Mouse (Mus musculus): ENCODE results near the gene Csrnp1. TPM values are rescaled to one million over a fixed set of nuclear protein-coding genes. Genes with fewer than 3 reads are reported as not detected.
"Not testable (repeated sequence)": the region's sequence is repeated elsewhere in the genome, so short reads cannot be mapped to it uniquely, and the experiment has no call there.

Gene Csrnp1
- 10 to 100 TPM; 11.1 to 29.3 TPM for total RNA-seq (2021)

- DNase-seq, result no peak
- intact Hi-C loops (cut with DNase I), result loop anchor here (2.0 kb wide), 1 partner anchor 16 kb away; no protein-coding TSS in a partner anchor
Measured at GRCm38 (mm10) chr9:119984536-119985011, at the start of gene Csrnp1. TSS of gene Csrnp1 (minus strand) at chr9:119984658.

DNA sequence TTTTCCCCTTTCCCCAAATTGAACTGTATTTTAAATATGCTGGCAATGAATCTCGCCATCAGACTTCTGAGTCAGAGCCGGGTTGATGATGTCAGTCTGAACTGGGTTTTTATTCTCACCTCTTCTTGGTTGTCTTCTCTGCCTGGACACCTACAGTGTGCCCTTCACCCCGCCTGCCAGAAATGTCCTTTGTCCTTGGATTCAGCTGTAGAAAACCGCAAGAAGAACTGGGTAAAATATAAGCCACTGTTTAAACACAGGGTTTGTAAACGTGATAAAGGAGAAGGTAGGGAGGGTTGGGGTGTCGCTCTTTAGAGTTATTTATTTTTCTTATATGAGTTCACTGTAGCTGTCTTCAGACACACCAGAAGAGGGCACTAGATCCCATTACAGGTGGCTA lies 48.3 kb upstream of the Csrnp1 start:
- intact Hi-C loops (cut with DNase I), result no loop called here
- DNase-seq, result no peak

DNA sequence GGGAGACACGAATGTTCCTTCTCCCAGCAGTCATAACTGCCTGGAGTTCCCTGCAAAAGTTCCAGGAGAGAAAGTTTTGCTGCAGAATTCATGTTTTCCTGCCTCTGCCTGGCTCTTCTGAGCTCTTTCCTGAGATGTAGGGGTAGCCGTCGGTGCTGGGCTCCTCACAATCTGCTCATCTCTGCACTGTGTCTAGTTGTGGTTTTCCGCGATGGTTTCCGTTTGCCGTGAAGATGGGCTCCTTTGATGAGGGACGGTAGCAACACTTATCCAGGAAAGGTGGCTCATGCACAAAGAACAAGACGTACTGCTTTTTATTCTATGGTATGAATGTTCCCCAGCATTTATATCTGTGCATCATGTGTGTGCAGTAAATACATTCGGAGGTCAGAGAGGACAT lies 46.0 kb upstream of the Csrnp1 start:
- no peak for DNase-seq
- intact Hi-C loops (cut with DNase I), result no loop called here

GRCm38 (mm10) chr9:120029880-120030279 lies 45.4 kb upstream of the Csrnp1 start:
- intact Hi-C loops (cut with DNase I), result loop anchor here (2.0 kb wide), 1 partner anchor 69 kb away; no protein-coding TSS in a partner anchor
- DNase-seq, result no peak

- DNase-seq, result peak; percentile 68 to 78
- intact Hi-C loops (cut with DNase I), result loop anchor here (1.0 to 2.0 kb wide), 2 partner anchors 46 to 71 kb away; no protein-coding TSS in a partner anchor
Measured at GRCm38 (mm10) chr9:120027401-120028151, 43.1 kb upstream of the Csrnp1 start.

GRCm38 (mm10) chr9:120024625-120025024 lies 40.2 kb upstream of the Csrnp1 start:
- intact Hi-C loops (cut with DNase I), result no loop called here
- no peak for DNase-seq

- intact Hi-C loops (cut with DNase I), result no loop called here
- no peak for DNase-seq
Measured at GRCm38 (mm10) chr9:120024171-120024570, 39.7 kb upstream of the Csrnp1 start.

GRCm38 (mm10) chr9:120023086-120023811 lies 38.8 kb upstream of the Csrnp1 start, which contains the start of gene Xirp1:
TSS of gene Xirp1 (minus strand) at chr9:120023598.
- peak in 1 of 2 experiments; percentile 45 for DNase-seq
- intact Hi-C loops (cut with DNase I), result no loop called here

GRCm38 (mm10) chr9:120021164-120021563 lies 36.7 kb upstream of the Csrnp1 start:
- no peak for DNase-seq
- intact Hi-C loops (cut with DNase I), result loop anchor here (2.0 kb wide), 1 partner anchor 52 kb away; no protein-coding TSS in a partner anchor

- peak; percentile 79 to 85 for DNase-seq
- intact Hi-C loops (cut with DNase I), result loop anchor here (2.0 kb wide), 1 partner anchor 52 kb away; no protein-coding TSS in a partner anchor
Measured at GRCm38 (mm10) chr9:120020285-120020890, 35.9 kb upstream of the Csrnp1 start.

DNA sequence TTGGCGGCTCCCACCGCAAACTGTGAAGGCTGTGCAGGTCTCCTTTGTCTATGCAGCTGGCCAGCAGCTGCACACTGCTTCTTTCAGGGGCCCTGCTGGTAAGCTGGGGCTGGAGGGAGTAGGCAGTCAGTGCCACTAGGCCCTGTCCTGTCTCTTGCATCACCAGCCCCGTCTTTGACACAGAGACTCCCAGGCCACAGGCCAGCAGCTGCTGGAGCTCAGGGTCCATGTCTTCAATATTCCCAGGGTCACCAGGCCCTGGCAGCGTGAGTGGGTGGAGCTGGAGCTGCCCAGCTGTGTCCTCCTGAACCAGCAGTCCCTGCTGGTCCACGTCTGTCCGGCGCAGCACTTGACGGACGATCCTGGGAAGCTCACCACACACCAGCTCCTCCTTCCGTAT lies 32.5 kb upstream of the Csrnp1 start:
- intact Hi-C loops (cut with DNase I), result no loop called here
- DNase-seq, result no peak

DNA sequence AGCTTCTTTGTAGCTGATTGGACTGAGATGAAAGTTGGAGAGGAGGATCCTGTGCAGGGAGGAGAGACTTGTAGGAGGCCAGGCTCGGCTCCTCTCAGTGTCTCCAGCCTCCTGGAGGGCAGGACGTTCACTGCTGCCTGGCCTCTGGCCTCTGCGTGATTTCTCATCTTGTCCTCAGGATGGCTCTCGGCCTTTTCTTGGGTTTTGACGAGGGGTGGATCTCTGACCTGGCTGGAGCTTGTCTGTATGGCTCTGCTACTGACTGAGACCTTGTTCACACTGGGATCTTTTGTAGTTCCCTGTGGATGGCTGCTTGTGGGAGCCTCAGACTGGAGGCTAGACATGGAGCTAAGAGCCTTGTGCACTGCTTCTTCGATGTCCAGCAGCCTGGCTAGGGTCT lies 30.4 kb upstream of the Csrnp1 start:
- DNase-seq, result no peak
- intact Hi-C loops (cut with DNase I), result loop anchor here (5.0 kb wide), 1 partner anchor 103 kb away; no protein-coding TSS in a partner anchor

DNA sequence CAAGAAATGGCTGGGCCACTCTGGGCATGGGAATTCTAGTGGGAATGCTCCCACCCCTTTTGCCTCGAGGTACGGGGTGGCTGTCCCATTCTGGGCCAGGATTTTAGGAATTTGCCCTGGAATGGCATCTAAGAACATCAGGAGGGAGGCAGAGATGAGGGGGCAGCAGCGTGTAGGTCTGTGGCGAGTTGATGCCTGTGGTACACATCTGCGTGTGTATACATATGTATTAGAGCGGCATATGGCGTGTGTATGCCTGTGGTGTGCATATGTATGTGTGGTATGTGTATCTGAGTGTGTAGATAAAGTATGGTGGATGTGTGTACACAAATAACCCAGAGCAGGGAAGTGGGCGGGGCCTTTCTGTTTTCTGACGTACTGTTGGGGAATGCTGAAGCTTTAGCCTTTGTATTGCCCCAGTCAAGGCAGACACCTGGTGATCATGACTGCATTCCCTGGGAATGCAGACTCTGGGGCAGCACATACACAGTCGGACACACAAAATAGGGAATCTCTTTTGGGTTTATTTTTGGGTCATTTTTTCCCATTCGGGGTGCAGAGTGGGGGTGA lies 28.9 kb upstream of the Csrnp1 start:
- intact Hi-C loops (cut with DNase I), result loop anchor here (2.0 to 5.0 kb wide), 2 partner anchors 51 to 101 kb away; no protein-coding TSS in a partner anchor
- DNase-seq, result no peak

DNA sequence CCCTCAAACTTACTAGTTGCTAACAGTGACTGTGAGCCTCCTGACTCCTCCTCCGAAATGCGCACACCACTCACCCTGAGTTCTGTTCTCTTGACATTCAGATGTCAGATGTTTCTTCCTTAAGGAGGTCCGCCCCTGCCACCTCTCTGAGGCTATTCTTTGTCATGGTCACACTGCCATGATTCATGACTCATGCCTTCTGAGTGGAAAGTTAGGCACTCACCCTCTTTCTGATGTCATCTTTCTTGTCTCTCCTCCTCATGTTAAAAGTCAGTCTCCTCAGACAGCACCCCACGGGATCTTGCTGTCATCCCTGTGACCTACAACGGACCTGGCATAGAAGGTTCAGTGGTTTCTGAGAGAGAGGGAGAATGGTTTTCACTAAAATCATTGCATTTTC lies 28.3 kb upstream of the Csrnp1 start:
- intact Hi-C loops (cut with DNase I), result loop anchor here (2.0 to 5.0 kb wide), 2 partner anchors 50 to 100 kb away; no protein-coding TSS in a partner anchor
- DNase-seq, result no peak

DNA sequence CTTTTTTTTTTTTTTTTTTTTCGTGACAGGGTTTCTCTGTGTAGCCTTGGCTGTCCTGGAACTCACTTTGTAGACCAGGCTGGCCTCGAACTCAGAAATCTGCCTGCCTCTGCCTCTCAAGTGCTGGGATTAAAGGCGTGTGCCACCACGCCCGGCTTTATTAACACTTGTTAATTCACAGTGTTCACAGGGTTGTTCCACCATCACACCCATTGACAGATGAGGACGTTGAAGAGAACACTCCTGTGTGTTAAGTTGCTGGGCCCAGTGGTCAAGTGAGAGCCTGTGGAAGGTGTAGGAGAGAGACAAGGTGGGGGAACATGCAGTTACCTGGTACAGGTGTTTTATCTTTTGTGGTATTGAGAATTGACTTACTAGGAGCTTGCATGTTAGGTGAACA lies 27.7 kb upstream of the Csrnp1 start:
- intact Hi-C loops (cut with DNase I), result loop anchor here (2.0 to 5.0 kb wide), 2 partner anchors 49 to 100 kb away; no protein-coding TSS in a partner anchor
- not testable (repeated sequence) for DNase-seq

- DNase-seq, result peak; percentile 63 to 78
- intact Hi-C loops (cut with DNase I), result loop anchor here (1.0 to 5.0 kb wide), 2 partner anchors 28 to 99 kb away; no protein-coding TSS in a partner anchor
Measured at GRCm38 (mm10) chr9:120011533-120011932, 27.1 kb upstream of the Csrnp1 start.

DNA sequence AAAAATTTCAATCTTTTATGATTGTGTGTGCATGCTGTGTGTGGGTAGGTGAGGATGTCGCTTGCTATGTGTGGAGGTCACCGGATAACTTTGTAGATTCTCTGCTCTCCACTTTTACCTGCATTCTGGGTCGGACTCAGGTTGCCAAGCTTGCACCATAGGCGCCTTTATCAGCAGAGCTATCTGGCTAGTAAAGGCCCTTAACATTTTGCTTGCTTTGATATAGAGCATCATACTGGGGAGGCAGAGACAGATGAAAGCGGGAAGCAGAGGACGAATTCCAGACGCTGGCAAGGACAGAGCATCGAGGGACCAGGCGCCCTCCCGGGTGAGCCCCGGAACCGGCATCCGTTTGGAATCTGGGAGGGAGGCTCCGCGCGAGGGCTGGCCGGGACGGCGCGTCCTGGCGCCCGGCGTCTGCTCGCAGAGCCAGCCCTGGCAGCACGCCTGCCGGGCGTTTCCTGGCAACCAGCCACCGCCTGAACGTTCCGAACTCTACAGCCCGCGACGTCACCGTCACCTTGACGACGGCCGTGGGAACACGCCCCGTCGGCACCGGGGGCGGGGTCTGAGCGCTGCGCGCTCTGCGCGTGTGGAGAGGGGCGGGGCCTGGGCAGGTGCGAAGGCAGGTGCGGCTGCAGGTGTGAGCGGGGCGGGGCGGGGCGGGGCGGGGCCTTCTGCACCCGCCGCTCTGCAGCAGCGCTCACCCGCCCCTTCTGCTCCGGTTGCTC lies 26.5 kb upstream of the Csrnp1 start:
- DNase-seq, result peak; percentile 99 to 100

DNA sequence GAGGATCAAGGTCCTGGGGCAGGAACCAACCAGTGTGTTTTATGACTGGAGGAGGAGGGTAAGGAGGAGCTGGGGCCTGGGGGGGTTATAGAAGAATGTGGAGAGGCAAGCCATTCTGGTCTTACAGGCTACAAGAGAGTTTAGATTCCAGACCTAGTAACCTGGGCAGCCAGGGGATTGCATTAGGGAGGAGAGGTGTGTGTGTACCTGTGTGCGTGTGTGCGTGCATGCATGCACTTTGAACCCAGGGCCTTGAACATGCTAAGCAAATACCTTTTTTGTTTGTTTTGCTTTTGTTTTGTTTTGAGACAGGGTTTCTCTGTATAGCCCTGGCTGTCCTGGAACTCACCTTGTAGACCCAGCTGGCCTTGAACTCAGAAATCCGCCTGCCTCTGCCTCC lies 25.4 kb upstream of the Csrnp1 start:
- intact Hi-C loops (cut with DNase I), result loop anchor here (5.0 kb wide), 1 partner anchor 98 kb away; no protein-coding TSS in a partner anchor
- DNase-seq, result no peak

More for the DNA sequence above, 26.5 kb upstream of the Csrnp1 start:
- intact Hi-C loops (cut with DNase I), result loop anchor here (1.0 to 5.0 kb wide), 2 partner anchors 28 to 99 kb away; no protein-coding TSS in a partner anchor

GRCm38 (mm10) chr9:120009226-120009841 lies 24.9 kb upstream of the Csrnp1 start:
- intact Hi-C loops (cut with DNase I), result no loop called here

More at GRCm38 (mm10) chr9:120009226-120009841, 24.9 kb upstream of the Csrnp1 start:
- no peak for DNase-seq
